Mouse (Mus musculus): ENCODE results near the gene Adcy2.

DNA sequence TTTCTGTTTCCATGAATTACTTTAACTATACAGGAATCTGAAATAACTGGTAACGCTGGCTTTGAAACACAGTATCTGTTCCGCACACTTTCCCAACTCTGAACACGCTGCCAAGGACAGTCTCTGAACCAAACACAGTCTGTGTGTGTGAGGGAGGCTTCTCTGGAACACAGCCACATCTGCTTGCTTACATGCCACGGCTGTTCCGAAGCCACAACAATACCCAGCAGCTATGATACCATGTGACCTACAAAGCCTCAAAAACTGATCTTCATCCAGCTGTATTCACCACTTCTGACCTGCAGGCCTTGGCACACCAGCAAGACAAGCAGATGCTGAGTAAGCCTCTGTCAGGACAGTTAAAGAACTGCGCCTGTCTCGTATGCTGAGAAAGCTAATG, 421.4 kb downstream of the Adcy2 start:
- TF ChIP-seq GATA1 (IDR thresholded peaks at IDR 0.05; ENCODE audit: borderline replicate concordance, low read length): no peak
- TF ChIP-seq FLI1 (IDR thresholded peaks at IDR 0.05; ENCODE audit: low read length): no peak

All from megakaryocyte, embryonic 14.5 days (primary cell).